Mouse (Mus musculus) B cell, adult (primary cell): ENCODE measurements around the gene Rassf3. TPM values are rescaled to one million over a fixed set of nuclear protein-coding genes. Genes with fewer than 3 reads are reported as not detected.

ENCODE experiments used
- total RNA-seq: library from RNA; stranded (reverse); gene quantifications from 4 replicates; pipeline ENCODE4 v1.2.4, GENCODE M21; 2023; ENCODE audit not compliant: inconsistent age

Rassf3 gene
- 69.4 to 79.1 TPM (median 75.4 TPM) in 4 replicates for total RNA-seq

DNA sequence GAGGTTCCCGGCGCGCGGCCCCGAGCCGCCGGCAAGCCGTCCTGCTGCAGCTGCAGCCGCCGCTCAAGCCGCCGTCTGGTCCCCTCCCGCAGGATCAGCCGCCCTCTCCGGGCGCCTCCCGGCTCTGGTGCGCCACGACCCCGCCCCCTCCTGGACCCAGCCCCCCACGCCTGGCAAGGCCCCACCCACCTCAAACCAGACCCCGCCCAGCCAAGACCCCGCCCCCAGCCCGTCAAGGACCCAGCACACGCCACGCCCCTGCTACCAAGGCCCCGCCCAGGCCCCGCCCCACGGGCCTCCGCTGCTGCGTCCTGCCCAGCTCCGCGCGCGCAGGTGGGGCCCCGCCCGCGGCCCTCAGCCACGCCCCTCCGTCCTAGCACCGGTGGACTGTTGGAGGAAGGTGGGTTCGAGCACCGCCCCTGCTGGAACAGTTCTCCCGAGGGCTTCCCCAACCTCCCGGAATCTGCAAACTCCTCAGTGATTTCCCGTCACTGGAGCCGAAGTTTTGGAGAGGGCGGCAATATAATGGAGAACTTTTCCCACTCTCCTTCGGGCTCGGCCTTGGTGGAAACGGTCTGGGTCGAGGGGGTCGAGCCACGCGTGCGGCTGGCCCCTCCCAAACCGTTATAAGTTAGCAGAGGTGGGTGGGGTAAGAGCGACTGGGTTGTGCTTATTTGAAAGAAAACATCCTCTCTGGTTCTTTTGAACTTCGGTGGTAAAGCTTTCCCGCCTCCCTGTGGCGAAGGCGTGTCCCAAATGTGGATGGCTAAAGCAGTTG, at the start of gene Rassf3:
TSS of gene Rassf3 (minus strand) at position 158 of the 778 bp plus-strand sequence.

DNA sequence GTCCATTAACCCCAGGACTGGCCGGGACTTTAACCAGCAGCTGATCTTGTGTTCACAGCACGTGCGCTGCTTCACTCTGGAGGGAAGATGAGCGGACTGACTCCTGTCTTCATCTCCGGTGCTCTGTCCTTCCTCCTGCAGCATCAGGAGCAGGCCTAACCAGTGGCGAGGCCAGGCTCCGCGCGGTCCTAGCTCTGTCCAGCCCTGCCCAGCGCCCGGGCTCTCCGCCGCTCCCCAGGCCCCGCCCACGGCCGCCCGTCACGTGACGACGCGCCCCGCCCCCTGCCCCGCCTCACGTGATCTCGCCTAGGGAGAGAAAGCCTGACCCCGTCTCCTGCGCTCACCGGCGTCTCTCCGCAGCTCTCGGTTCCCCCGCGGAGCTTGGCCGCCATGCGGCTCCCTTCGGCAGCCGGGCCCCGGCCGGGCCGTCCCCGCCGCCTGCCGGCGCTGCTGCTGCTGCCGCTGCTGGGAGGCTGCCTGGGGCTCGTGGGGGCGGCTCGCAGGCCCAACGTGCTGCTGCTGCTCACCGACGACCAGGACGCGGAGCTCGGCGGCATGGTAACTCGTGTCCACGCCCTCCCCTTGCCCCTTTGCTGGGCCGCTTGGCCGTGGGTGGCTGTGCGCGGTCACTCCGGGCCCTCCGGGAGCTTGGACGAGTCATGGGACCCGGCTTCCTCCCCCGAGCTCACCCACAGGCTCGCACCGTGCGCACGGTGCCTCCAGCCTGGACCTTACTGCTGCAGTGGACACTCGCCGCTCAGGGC, 111.2 kb downstream of the Rassf3 start, which contains the start of gene Gns:
TSS of gene Gns (plus strand) at position 290 of the 764 bp plus-strand sequence.

Other genes with a start within 250 kb of the Rassf3 start
- 2.6 to 3.8 TPM (median 3.2 TPM) in 4 replicates for gene Tbc1d30, start 125.1 kb downstream of the Rassf3 start, total RNA-seq
- 305 to 315 TPM (median 310 TPM) in 4 replicates for gene Gns, start 111.3 kb downstream of the Rassf3 start, total RNA-seq
- gene Tbk1, start 110.4 kb upstream of the Rassf3 start, total RNA-seq: 75.6 to 98.1 TPM (median 91.9 TPM) in 4 replicates
- gene Xpot, start 150.0 kb upstream of the Rassf3 start, total RNA-seq: 34.1 to 40.7 TPM (median 36.8 TPM) in 4 replicates
- not detected in 4 replicates for gene D930020B18Rik, start 165.2 kb upstream of the Rassf3 start, total RNA-seq